Mouse (Mus musculus) stomach, postnatal 0 days (tissue): Measurements from ENCODE around the gene Tnik.

Source experiments
- CTCF ChIP-seq: IDR thresholded peaks from 2 replicates; pipeline ENCODE4 v1.5.1; 2016; ENCODE audit warnings: antibody characterized with exemption, low read depth, mild to moderate bottlenecking, moderate library complexity
- EP300 ChIP-seq: optimal IDR thresholded peaks from 2 replicates; pipeline ENCODE3; 2016; ENCODE audit warnings: antibody characterized with exemption

GRCm38 (mm10) chr3:28722531-28722930 is 459.5 kb downstream of the Tnik start:
- TF ChIP-seq CTCF (no peak), EP300 (no peak)
